Mouse (Mus musculus) cerebellum, adult 9-10 months (tissue): ENCODE data around the gene Abl2.
"Not testable (repeated sequence)": the region's sequence is repeated elsewhere in the genome, so short reads cannot be mapped to it uniquely, and the experiment has no call there.

Source experiments
- DNase-seq: peaks from one replicate; pipeline ENCODE4 v3.0.0; 2022

Abl2 gene

GRCm38 (mm10) chr1:156640577-156640976 lies 82.0 kb downstream of the Abl2 start:
- peak; percentile 65 for DNase-seq

- no peak for DNase-seq
Measured at GRCm38 (mm10) chr1:156641808-156642207, 83.2 kb downstream of the Abl2 start.

DNA sequence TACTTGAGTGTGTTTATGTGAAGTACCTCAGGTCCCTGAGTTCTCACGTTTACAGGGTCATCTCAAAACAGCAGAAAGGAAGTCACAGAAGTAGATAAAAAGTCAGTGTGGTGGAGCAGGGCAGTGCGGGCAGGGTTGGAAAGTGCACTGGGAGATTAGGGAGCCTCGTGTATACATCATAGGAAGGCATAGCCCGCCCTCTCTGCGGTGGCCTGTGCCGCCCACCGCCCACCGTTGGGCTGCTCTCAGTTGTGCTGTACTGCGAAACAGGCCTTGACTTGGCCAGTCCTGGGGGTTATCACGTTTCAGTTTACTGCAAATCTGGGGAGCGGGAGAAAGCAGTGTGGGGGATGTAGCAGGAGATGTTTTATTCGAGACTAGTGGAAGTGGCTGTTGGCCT lies 84.2 kb downstream of the Abl2 start:
- DNase-seq = no peak

- DNase-seq = peak; percentile 36
Measured at GRCm38 (mm10) chr1:156644061-156644460, 85.5 kb downstream of the Abl2 start.

DNA sequence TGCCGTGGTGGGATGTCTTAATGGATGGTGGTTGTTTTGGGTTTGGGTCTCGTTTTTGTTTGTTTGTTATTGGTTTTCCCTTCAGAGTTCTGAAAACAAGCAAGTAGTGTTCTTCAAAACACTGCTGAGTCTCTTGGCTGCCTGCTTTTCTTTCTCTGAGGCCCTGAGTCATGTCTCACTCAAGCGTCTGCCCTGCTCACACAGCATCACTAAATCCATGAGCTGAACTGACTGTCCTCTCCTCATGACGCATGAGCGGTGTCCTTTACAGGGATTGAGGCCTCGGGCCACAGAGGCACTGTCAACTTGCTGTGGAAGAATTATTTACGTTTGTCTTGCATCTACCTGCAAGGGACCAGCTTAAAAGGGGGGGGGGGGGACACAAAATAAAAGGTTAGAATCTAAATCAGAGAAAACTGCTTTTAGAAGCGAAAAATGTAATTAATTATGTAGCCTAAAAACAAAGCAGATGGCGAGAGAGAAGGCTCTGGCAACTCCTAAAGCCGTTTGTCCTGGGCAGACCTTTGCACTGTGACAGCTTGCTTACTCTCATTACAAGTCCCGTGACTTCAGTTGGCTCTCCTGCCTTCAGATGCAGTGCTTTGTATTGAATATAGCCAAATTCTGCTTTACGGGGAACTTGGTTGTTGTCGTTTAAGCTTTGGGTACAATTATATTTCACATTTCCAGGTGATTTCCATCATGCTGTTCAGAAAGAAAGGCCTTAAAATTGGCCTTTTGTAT lies 86.4 kb downstream of the Abl2 start:
- peak; percentile 80 for DNase-seq

GRCm38 (mm10) chr1:156645971-156646370 lies 87.4 kb downstream of the Abl2 start:
- DNase-seq = peak; percentile 66

GRCm38 (mm10) chr1:156648705-156649104 lies 90.1 kb downstream of the Abl2 start:
- no peak for DNase-seq

GRCm38 (mm10) chr1:156650631-156651030 lies 92.0 kb downstream of the Abl2 start:
- DNase-seq = no peak

GRCm38 (mm10) chr1:156652189-156652822 lies 93.7 kb downstream of the Abl2 start:
- no peak for DNase-seq

DNA sequence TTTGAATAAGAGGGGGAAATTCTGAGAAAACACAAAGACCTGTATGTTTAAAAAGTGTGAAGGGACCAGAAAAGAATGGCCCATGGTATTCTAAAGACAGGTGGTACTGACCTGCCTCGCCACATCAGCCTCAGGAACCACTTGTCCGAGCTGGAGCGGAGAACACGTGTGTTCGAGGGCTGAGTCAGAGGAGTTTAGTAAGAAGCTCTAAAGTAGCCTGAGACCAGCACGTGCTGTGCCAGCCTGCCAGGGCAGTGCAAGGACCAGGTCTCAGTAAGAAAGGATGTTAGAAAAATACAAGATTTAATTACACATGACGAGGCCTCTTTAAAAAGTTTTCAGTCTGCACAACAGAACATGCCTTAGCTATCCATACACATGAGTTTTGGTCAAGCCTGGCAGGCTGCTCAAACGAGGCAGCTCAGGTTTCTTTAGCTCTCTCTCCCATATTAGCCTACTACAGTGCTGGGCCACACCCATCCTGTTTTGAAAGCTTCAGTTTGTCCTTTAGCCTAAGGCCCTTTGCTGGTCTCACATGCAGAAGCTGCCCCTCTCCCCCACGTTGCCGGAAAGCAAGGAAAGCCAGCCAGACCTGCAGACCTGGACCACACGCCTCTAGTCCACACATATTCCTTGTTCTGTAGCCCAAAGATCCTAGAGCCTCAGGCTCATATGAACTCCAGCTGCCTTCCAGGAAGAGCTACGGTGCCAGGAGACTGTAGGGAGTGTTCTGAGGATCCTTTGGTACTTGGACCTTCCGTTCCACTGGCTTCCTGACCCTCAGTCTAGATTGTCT lies 96.3 kb downstream of the Abl2 start:
- no peak for DNase-seq

- no peak for DNase-seq
Measured at GRCm38 (mm10) chr1:156657523-156657922, 98.9 kb downstream of the Abl2 start.

- peak; percentile 80 for DNase-seq
Measured at GRCm38 (mm10) chr1:156658676-156659075, 100.1 kb downstream of the Abl2 start.

DNA sequence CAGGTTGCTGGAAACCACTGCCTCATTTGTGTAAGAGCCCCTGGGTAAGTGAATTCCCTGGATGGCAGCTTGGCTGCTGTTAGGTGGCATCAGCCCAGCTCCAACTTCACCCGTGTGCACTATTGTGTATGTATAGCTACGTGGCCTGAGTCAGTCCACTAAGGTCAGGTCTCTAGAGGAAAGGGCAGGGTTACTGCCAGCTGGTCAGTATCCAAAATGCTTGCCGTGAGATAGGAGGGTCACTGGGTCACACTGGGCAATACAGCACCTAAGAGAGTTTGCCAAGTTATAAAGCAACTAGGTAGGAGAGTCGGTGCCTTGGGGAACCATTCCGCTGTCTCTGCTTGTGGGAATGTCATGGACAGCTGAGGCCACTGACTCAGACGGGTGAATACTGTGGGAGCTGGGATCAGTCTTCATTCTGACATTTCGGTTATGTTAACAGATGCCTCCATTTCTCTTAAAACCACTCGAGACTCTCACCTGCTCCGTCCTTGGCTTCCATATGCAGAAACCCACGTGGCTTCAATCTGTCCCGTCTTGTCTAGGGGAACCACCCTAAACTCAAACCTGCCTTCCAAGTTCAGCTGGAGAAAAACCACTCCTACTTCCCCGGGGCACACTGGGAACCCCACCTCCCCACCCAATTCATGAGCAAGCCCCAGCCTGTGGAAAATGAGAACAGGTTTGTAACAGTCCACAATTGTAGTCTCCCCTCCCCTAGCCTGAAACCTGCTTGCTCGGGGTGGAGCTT lies 101.5 kb downstream of the Abl2 start:
- no peak for DNase-seq

DNA sequence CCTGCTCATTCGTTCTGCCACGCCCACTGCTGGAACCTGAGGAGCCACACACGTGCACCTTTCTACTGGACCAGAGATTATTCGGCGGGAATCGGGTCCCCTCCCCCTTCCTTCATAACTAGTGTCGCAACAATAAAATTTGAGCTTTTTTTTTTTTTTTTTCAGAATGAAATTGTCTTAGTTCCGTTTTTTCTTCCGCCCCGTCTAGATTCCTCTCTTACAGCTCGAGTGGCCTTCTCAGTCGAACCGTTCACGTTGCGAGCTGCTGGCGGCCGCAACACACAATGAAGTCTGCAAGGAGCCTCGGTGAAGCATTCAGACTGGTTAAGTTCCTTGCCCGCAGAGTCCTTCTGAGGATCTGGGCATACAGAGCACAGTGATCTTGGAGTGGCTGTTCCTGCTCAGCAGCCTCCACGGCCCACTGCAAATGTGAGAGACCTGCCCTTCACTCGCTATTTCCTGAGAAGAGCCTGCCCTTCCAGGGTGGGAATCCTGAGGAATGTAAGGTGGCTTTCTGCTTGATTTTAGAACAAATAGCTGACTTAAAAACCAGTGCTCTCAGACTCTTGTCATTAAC lies 102.2 kb downstream of the Abl2 start:
- DNase-seq = not testable (repeated sequence)

DNA sequence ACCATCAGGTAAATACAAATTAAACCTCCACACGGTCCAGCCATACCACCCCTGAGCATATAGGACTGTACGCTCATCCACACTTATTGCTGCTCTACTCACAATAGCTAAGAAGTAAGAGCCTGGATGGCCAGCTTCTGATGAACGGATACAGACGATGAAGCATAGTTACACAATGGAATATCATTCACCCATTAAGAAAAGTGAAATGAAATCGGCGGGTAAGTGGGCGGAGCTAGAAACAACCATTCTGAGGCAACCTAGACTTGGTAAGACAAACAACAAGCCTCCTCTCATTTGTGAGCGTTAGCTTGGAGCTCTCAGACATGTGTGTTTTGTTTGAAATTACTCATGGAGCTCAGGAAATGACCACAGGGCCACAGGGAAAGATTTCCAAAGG lies 107.2 kb downstream of the Abl2 start:
- no peak for DNase-seq

- no peak for DNase-seq
Measured at GRCm38 (mm10) chr1:156667141-156667926, 108.7 kb downstream of the Abl2 start.

- DNase-seq = no peak
Measured at GRCm38 (mm10) chr1:156668602-156669001, 110.0 kb downstream of the Abl2 start.

DNA sequence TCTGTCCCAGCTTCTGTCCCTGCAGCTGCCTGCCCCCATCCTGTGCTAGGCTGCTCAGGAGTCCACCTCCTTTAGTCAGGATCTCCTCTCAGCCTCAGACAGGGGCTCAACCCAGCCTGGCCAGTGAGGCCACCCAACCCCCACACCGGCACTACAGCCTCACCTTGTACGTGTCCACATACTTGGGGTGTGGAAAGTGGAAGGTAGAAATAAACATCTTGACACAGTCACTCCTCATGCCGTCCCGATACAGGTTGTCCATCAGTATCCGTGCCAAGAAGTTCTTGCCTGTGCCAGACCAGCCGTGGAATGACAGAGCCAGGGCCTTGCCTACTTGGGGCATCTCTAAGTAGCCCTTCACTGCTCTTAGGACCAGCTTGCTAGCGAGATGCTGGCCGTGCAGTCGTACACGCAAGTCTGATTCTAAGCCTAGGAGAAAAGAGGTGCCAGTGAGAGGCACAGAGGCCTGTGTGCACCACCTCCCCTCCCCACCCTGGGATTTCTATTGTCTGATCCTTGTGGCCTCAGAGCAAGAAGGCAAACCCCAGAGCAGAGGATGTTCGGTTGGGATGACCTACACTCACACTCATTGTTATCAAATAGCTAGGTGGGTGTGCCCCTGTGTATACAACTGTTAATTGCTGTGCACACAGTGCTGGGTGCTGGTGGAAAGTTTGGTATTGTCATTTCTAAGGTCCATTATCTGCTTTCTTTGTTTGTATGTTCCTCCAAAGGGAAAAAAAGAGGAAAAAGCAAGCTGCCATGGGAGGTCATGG lies 110.8 kb downstream of the Abl2 start:
- DNase-seq = no peak

DNA sequence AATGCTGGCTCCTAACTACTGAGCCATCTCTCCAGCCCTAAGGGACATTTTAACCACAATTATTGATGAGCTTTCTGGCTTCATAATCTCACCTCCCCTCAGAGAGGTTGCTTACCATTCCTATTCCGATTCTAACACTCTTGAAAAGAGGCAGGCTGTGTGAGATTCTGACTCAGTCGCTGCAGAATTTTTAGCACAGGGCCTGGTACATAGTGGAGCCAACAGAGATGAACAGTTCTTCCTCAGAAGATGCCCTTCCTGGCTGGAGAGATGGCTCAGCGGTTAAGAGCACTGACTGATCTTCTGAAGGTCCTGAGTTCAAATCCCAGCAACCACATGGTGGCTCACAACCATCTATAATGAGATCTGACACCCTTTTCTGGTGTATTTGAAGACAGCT lies 113.3 kb downstream of the Abl2 start:
- no peak for DNase-seq

DNA sequence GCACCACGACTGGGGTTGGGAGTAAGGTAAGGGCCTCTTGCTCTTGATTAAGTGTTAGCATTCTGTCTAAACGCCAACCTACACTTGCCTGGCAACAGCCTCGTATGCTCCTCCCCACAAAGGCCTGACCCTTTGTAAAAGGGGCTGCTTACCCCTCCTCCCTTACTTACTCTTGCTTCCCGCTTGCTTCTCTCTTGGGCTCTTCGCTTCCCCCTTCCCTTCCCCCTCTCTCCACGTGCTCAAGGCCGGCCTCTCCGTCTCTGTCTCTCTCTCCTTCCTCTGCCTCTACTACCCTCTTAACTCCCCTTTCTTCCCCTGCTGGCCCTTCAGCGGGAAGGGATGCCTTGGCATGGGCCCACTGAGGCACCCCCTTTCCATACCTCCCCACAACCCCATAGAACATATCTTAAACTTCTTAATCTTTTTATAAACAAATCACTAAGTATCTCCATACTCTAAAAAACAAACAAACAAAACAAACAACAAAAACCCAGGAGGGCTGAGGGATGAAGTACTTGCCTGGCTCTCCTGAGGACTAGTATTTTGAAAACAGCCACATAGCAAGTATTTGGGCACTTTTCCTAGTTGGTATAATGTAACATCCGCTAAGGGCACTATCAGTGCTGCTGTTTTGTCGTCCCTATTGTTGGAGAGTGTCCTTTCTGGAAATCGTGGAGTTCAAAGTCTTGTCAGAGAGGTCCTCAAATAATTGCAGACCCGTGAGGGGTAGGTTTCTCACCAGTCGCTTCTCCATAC lies 114.3 kb downstream of the Abl2 start:
- no peak for DNase-seq
